Mouse (Mus musculus) cerebellum, adult 2 months (tissue): ENCODE measurements around the gene Xpc.

Experiments
- CTCF ChIP-seq: fragments of 200-500 bp; IDR thresholded peaks from 2 replicates; pipeline ENCODE4 v1.5.1; 2011; ENCODE audit warnings: low read depth, mild to moderate bottlenecking, control low read depth, low read length, moderate library complexity, borderline replicate concordance; ENCODE audit not compliant: insufficient read depth
- POLR2A ChIP-seq: fragments of 200-500 bp; IDR thresholded peaks from 2 replicates; pipeline ENCODE4 v1.6.1; 2011; ENCODE audit warnings: low read length, control low read depth, borderline replicate concordance; ENCODE audit not compliant: insufficient read depth

DNA sequence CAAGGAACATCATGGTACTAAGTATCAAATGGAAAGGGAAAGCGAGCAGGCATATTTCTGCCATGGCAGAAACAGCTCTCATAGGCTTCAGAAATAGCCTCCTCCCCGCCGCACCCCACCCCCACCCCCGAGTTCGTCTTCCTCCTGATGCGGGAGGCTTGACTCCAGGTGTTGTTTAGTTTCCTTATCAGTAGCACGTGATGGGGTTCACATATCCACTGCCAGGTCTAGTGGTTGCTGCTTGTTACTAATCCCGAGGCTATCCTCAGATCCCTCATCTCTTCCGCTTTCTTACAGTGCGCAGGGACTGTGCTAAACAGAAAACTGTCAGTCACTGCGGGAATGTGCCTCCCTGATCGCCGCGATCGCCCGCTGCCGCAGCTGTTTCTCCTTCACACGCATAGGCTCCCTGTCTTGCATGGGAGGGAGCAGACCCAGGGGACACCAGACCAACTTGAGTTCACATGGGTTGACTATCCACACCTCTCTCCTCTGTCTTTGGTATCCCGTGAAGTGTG lies 74.5 kb downstream of the Xpc start:
- no peak for TF ChIP-seq CTCF
- TF ChIP-seq POLR2A: no peak
